In the genomic region with DNA sequence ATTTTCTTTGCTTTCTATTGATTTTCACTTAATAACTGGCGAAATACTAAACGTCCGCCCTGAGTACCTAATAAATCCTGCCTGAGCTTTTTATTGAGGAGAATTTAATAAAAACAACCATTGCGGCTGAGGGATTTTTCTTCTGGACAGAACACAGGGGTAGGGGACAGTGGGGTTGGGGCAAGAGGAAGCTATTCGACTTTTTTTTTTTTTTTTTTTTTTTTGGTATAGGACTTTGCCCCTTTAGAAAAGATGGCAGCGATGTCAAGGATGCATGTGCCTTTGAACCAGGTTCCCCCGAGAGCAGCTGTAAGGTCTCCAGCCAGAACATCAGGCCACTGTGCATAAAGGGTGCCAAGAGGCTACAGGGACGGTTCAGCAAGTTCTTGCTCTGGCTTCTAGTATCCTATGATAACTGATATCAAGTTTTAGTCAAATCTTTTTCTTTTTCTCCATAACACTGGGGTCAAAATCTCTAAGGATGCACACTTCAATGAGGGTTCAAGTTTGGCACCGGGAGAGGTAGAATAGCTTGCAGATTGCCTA, we compare ENCODE assay signal across 23 mouse cellular contexts.
DNase-seq lines count a peak whose midpoint lies in the region; ATAC-seq and TF ChIP-seq lines count a peak whose summit lies in the region.
"Had no signal": no experiment of that assay in that cellular context is flagged by ENCODE, and none has a peak within 500 bp of the region (broad histone marks: within the 10 kb centered on the region; RNA-seq: fewer than 3 reads in every experiment).

No protein-coding gene starts in this region.

- H3K4me3 ChIP-seq in kidney, embryonic 14.5 days (ENCODE audit: low read length): no peak overlapping the region
- no peak overlapping the region for H3K4me3 ChIP-seq in lung, embryonic 14.5 days (ENCODE audit: low read depth, low read length)
- H3K4me3 ChIP-seq in intestine, embryonic 15.5 days (replicated peaks): 0 out of 2 replicates have a peak overlapping the region, but pooled peaks have one; percentile 3
- H3K4me3 ChIP-seq in stomach, embryonic 14.5 days (ENCODE audit: low read depth, low read length): 0 out of 2 replicates have a peak overlapping the region, but pooled peaks have one; percentile 3
- H3K4me3 ChIP-seq: embryonic facial prominence, embryonic 13.5 days; erythroblast, embryonic 14.5 days; forebrain, embryonic 12.5 days; heart, adult 2 months; heart, embryonic 15.5 days; midbrain, embryonic 12.5 days had no signal

- WGBS in kidney, embryonic 14.5 days: 32% methylated on average over 9 of the region's 9 CpGs
- 54% methylated on average over 9 of the region's 9 CpGs for WGBS in lung, embryonic 14.5 days
- WGBS in intestine, embryonic 15.5 days: 46% methylated on average over 9 of the region's 9 CpGs
- 39% methylated on average over 9 of the region's 9 CpGs for WGBS in stomach, embryonic 14.5 days

- H3K27ac ChIP-seq in kidney, embryonic 14.5 days (ENCODE audit: low read depth, low read length): peak overlapping the region; percentile 69; the same call in 1 of the 2 replicates
- H3K27ac ChIP-seq in lung, embryonic 14.5 days (ENCODE audit: low read depth): no peak overlapping the region
- H3K27ac ChIP-seq in intestine, embryonic 15.5 days: no peak overlapping the region
- H3K27ac ChIP-seq in stomach, embryonic 14.5 days (ENCODE audit: low read length): 0 out of 2 replicates have a peak overlapping the region, but pooled peaks have one; percentile 6
- H3K27ac ChIP-seq: embryonic facial prominence, embryonic 13.5 days; forebrain, embryonic 12.5 days; heart, adult 2 months; heart, embryonic 15.5 days; hindbrain, embryonic 14.5 days; midbrain, embryonic 12.5 days had no signal

- no peaks in the 10 kb centered on the region for H3K36me3 ChIP-seq in kidney, embryonic 14.5 days (ENCODE audit: control insufficient read depth, insufficient read depth, low read length)
- H3K36me3 ChIP-seq in lung, embryonic 14.5 days (ENCODE audit: insufficient read depth): no peaks in the 10 kb centered on the region
- H3K36me3 ChIP-seq in intestine, embryonic 15.5 days: no peaks in the 10 kb centered on the region
- no peaks in the 10 kb centered on the region for H3K36me3 ChIP-seq in stomach, embryonic 14.5 days (ENCODE audit: control insufficient read depth, insufficient read depth, low read length)
- H3K36me3 ChIP-seq: embryonic facial prominence, embryonic 13.5 days; forebrain, embryonic 12.5 days; heart, embryonic 15.5 days; midbrain, embryonic 12.5 days had no signal

- no peak for DNase-seq in kidney, postnatal 36 days
- peak; percentile 24 for DNase-seq in lung, embryonic 14.5 days
- DNase-seq in lung, postnatal 4 days: no peak
- DNase-seq in heart, postnatal 10 days: no peak
- no peak for DNase-seq in urinary bladder, postnatal 10 days (ENCODE audit: low spot score)
- DNase-seq: adrenal gland, postnatal 10 days; cerebellum, adult 2 months; cerebellum, postnatal 25 days; gastrocnemius, postnatal 25 days; heart, adult 2 months; heart, postnatal 4 days; liver, postnatal 0 days; thymus, postnatal 14 days had no signal

- peaks cover 12% of the 10 kb centered on the region for H3K4me1 ChIP-seq in kidney, embryonic 14.5 days (ENCODE audit: control insufficient read depth, insufficient read depth, low read length)
- H3K4me1 ChIP-seq in lung, embryonic 14.5 days (ENCODE audit: insufficient read depth): no peaks in the 10 kb centered on the region
- H3K4me1 ChIP-seq in intestine, embryonic 15.5 days (replicated peaks): peaks cover 2% of the 10 kb centered on the region; the same call in 1 of the 2 replicates
- H3K4me1 ChIP-seq in stomach, embryonic 14.5 days (ENCODE audit: control insufficient read depth, insufficient read depth, low read length): peaks cover 12% of the 10 kb centered on the region
- H3K4me1 ChIP-seq: embryonic facial prominence, embryonic 13.5 days; forebrain, embryonic 12.5 days; heart, embryonic 15.5 days; midbrain, embryonic 12.5 days had no signal

- H3K4me2 ChIP-seq in kidney, embryonic 14.5 days (replicated peaks; ENCODE audit: low read depth, low read length): peak overlapping the region; percentile 22; the same call in 1 of the 2 replicates
- peak overlapping the region; percentile 46 for H3K4me2 ChIP-seq in lung, embryonic 14.5 days
- peak overlapping the region; percentile 41; the same call in 1 of the 2 replicates for H3K4me2 ChIP-seq in intestine, embryonic 15.5 days (replicated peaks)
- H3K4me2 ChIP-seq in stomach, embryonic 14.5 days (replicated peaks; ENCODE audit: low read depth, low read length): peak overlapping the region; percentile 39
- H3K4me2 ChIP-seq: embryonic facial prominence, embryonic 13.5 days; forebrain, embryonic 12.5 days; heart, embryonic 15.5 days; hindbrain, embryonic 14.5 days; liver, embryonic 11.5 days; midbrain, embryonic 12.5 days had no signal

- no peaks in the 10 kb centered on the region for H3K27me3 ChIP-seq in kidney, embryonic 14.5 days (ENCODE audit: control insufficient read depth, insufficient read depth, low read length)
- no peaks in the 10 kb centered on the region for H3K27me3 ChIP-seq in lung, embryonic 14.5 days (ENCODE audit: insufficient read depth, low read length)
- no peaks in the 10 kb centered on the region for H3K27me3 ChIP-seq in intestine, embryonic 15.5 days (replicated peaks)
- H3K27me3 ChIP-seq in stomach, embryonic 14.5 days (ENCODE audit: control insufficient read depth, insufficient read depth, low read length): no peaks in the 10 kb centered on the region
- H3K27me3 ChIP-seq: embryonic facial prominence, embryonic 13.5 days; forebrain, embryonic 12.5 days; heart, embryonic 15.5 days; midbrain, embryonic 12.5 days had no signal

- no peak for TF ChIP-seq CTCF in lung, embryonic 14.5 days (IDR thresholded peaks at IDR 0.05; ENCODE audit: low read depth)

- H3K9me3 ChIP-seq in kidney, embryonic 14.5 days (ENCODE audit: control insufficient read depth, low read length): no peaks in the 10 kb centered on the region
- H3K9me3 ChIP-seq in lung, embryonic 14.5 days (ENCODE audit: low read depth, low read length): no peaks in the 10 kb centered on the region
- H3K9me3 ChIP-seq in intestine, embryonic 15.5 days: no peaks in the 10 kb centered on the region
- no peaks in the 10 kb centered on the region for H3K9me3 ChIP-seq in stomach, embryonic 14.5 days (ENCODE audit: control insufficient read depth, low read depth, low read length)
- H3K9me3 ChIP-seq: embryonic facial prominence, embryonic 13.5 days; forebrain, embryonic 12.5 days; heart, embryonic 15.5 days; midbrain, embryonic 12.5 days had no signal

- peak; percentile 56 for ATAC-seq in kidney, embryonic 14.5 days (ENCODE audit: low FRiP score, low TSS enrichment)
- ATAC-seq in lung, embryonic 14.5 days (ENCODE audit: insufficient read depth): no peak
- ATAC-seq in intestine, embryonic 15.5 days: no peak
- ATAC-seq in stomach, embryonic 14.5 days (ENCODE audit: insufficient number of reproducible peaks, insufficient read depth, low FRiP score, low read depth): no peak
- ATAC-seq: liver, postnatal 0 days had no signal

- intact Hi-C loops in heart, postnatal 10 days (cut with DNase I): loop anchor here (10.0 kb wide), 2 partner anchors 480 to 640 kb away; no protein-coding TSS in a partner anchor

- no peak overlapping the region for H3K9ac ChIP-seq in kidney, embryonic 14.5 days (ENCODE audit: low read depth, low read length)
- no peak overlapping the region for H3K9ac ChIP-seq in lung, embryonic 14.5 days
- H3K9ac ChIP-seq in intestine, embryonic 15.5 days: no peak overlapping the region
- no peak overlapping the region for H3K9ac ChIP-seq in stomach, embryonic 14.5 days (replicated peaks; ENCODE audit: low read depth, low read length)
- H3K9ac ChIP-seq: embryonic facial prominence, embryonic 13.5 days; forebrain, embryonic 12.5 days; heart, embryonic 15.5 days; hindbrain, embryonic 14.5 days; liver, postnatal 0 days; midbrain, embryonic 12.5 days had no signal

Comparison
In these comparisons a context has a peak if more than half of its experiments do, and no peak if none do; other contexts are left out.
1. H3K27ac ChIP-seq: peak in kidney, embryonic 14.5 days (single experiment) and stomach, embryonic 14.5 days (single experiment); none in lung, embryonic 14.5 days (single experiment) and intestine, embryonic 15.5 days (single experiment).
2. H3K4me3 ChIP-seq: peak in intestine, embryonic 15.5 days (single experiment) and stomach, embryonic 14.5 days (single experiment); none in kidney, embryonic 14.5 days (single experiment) and lung, embryonic 14.5 days (single experiment).
3. Peak in every context shown above with its lines, with median percentiles within 50 percentile points of each other: H3K4me2 ChIP-seq.